Mouse (Mus musculus) CH12.LX (cell line): ENCODE measurements at regions not wholly inside any gene's neighbourhood (a gene's known extent, or its start where the extent isn't known, plus 50 kb on each side); places are given as distances from the start of the nearest gene placed in this dataset.

Experiments used
- DNase-seq: peaks from one replicate; pipeline ENCODE4 v3.0.0-alpha.2; 2013; ENCODE audit errors: extremely low read depth
- H3K27ac ChIP-seq: 2 replicates; pipeline ENCODE4 v1.5.1; 2012; ENCODE audit warnings: low read depth, mild to moderate bottlenecking, control low read depth, moderate library complexity; ENCODE audit not compliant: insufficient read depth
- H3K27me3 ChIP-seq: replicated peaks from 2 replicates; pipeline ENCODE3; 2012; ENCODE audit warnings: inconsistent platforms
- H3K36me3 ChIP-seq, 2 experiments: replicated peaks in 1 of 2; 2 replicates each; pipeline versions ENCODE3 to v1.6.1; 2012; ENCODE audit warnings: inconsistent platforms in 1 of 2, low read length in 1 of 2, mild to moderate bottlenecking in 1 of 2, mixed read lengths in 1 of 2, moderate library complexity in 1 of 2; ENCODE audit not compliant: control insufficient read depth in 1 of 2, insufficient read depth in 1 of 2
- H3K4me1 ChIP-seq, 2 experiments: 2 replicates each; pipeline ENCODE4 v1.6.1; 2012; ENCODE audit warnings: inconsistent platforms in 1 of 2, moderate library complexity in 1 of 2; ENCODE audit not compliant: insufficient read depth in 2 of 2, control insufficient read depth in 1 of 2
- H3K4me2 ChIP-seq: 2 replicates; pipeline ENCODE4 v1.6.1; 2012; ENCODE audit warnings: low read depth, mild to moderate bottlenecking, control low read depth; ENCODE audit not compliant: poor library complexity, insufficient read depth, severe bottlenecking
- H3K4me3 ChIP-seq, 3 experiments: fragments of 150-350 bp in 1 of 3; sonication (generic) in 1 of 3; replicated peaks in 1 of 3; 2 replicates each; pipeline versions ENCODE3 to v1.5.1; 2011 to 2012; ENCODE audit warnings: low read depth in 2 of 3, low read length in 2 of 3, mild to moderate bottlenecking in 2 of 3, moderate library complexity in 2 of 3, control low read depth in 1 of 3, improper control_type of control experiment in 1 of 3, inconsistent platforms in 1 of 3, mixed read lengths in 1 of 3; ENCODE audit not compliant: poor library complexity in 1 of 3
- H3K79me2 ChIP-seq: replicated peaks from 2 replicates; pipeline ENCODE4 v1.6.1; 2012; ENCODE audit warnings: mild to moderate bottlenecking, moderate library complexity; ENCODE audit not compliant: control insufficient read depth, poor library complexity, insufficient read depth, severe bottlenecking; ENCODE audit errors: extremely low read depth
- H3K9ac ChIP-seq: 2 replicates; pipeline ENCODE4 v1.6.1; 2012; ENCODE audit warnings: low read depth, mild to moderate bottlenecking, control low read depth, moderate library complexity; ENCODE audit not compliant: insufficient read depth
- H3K9me3 ChIP-seq: replicated peaks from 2 replicates; pipeline ENCODE3; 2012; ENCODE audit warnings: low read length, inconsistent platforms, mixed read lengths
- BHLHE40 ChIP-seq: IDR thresholded peaks from 2 replicates; pipeline ENCODE4 v1.6.1; 2011; ENCODE audit warnings: mild to moderate bottlenecking, low read depth, low read length, improper control_type of control experiment
- CHD2 ChIP-seq: IDR thresholded peaks from 2 replicates; pipeline ENCODE4 v1.6.1; 2011; ENCODE audit warnings: low read length, improper control_type of control experiment
- EP300 ChIP-seq: IDR thresholded peaks from 2 replicates; pipeline ENCODE4 v1.6.1; 2011; ENCODE audit warnings: low read length, improper control_type of control experiment
- HCFC1 ChIP-seq: IDR thresholded peaks from 2 replicates; pipeline ENCODE4 v1.6.1; 2012; ENCODE audit warnings: low read depth, mild to moderate bottlenecking, inconsistent platforms, low read length, improper control_type of control experiment
- KAT2A ChIP-seq: IDR thresholded peaks from 2 replicates; pipeline ENCODE4 v1.6.1; 2012; ENCODE audit warnings: low read length, improper control_type of control experiment, inconsistent platforms; ENCODE audit not compliant: insufficient replicate concordance
- MAFK ChIP-seq: IDR thresholded peaks from 2 replicates; pipeline ENCODE4 v1.6.1; 2011; ENCODE audit warnings: low read length, improper control_type of control experiment; ENCODE audit not compliant: insufficient replicate concordance
- NRF1 ChIP-seq: IDR thresholded peaks from 2 replicates; pipeline ENCODE4 v1.6.1; 2014; ENCODE audit warnings: low read depth, mild to moderate bottlenecking, inconsistent platforms, low read length, improper control_type of control experiment, moderate library complexity
- RCOR1 ChIP-seq: conservative IDR thresholded peaks from 2 replicates; pipeline ENCODE4 v1.6.1; 2012; ENCODE audit warnings: low read depth, mild to moderate bottlenecking, inconsistent platforms, low read length, improper control_type of control experiment
- SMC3 ChIP-seq: IDR thresholded peaks from 2 replicates; pipeline ENCODE4 v1.6.1; 2011; ENCODE audit warnings: low read depth, low read length, improper control_type of control experiment
- UBTF ChIP-seq: IDR thresholded peaks from 2 replicates; pipeline ENCODE4 v1.6.1; 2012; ENCODE audit warnings: low read depth, mild to moderate bottlenecking, inconsistent platforms, low read length, improper control_type of control experiment, moderate library complexity
- USF1 ChIP-seq: IDR thresholded peaks from 2 replicates; pipeline ENCODE4 v1.6.1; 2014; ENCODE audit warnings: low read depth, mild to moderate bottlenecking, inconsistent platforms, low read length, improper control_type of control experiment
- ZNF384 ChIP-seq: IDR thresholded peaks from 2 replicates; pipeline ENCODE4 v1.6.1; 2012; ENCODE audit warnings: low read depth, low read length, improper control_type of control experiment, inconsistent platforms
- dilution Hi-C: fragments of 300-500 bp; cut with MboI; formaldehyde crosslinking; loops from 2 replicates; pipeline ENCODE4 v1.14.3; 2020; ENCODE audit warnings: low sequenced_read_pairs; ENCODE audit not compliant: extremely low pct_unique_long_range_greater_than_20kb, extremely low pct_ligation_motif_present
- in situ Hi-C: fragments of 300-500 bp; cut with MboI; formaldehyde crosslinking; loops from 3 replicates; pipeline ENCODE4 v1.14.3; 2019; ENCODE audit warnings: low sequenced_read_pairs, low pct_ligation_motif_present, low pct_unique_long_range_greater_than_20kb, mixed read lengths

DNA sequence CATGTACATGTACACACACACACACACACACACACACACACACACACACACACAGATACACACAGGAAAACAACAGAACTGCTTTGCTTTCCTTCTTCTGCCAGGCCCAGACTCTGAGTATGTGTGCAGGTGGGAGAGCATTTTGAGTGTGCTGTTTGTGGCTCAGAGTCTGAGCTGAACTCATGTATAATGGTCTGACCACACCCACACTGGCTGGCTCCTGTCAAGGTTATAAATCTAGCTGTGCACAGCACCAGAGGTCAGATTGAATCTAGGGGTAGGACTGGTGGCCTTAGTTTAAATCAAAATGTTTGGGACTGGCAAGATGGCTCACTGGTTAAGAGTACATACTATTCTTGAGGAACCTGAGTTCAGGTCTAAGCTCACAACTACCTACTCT, 108.4 kb upstream of the Eif4g2 start:
- dilution Hi-C loops: no loop called here
- H3K9ac ChIP-seq: no peak overlapping the region
- H3K4me3 ChIP-seq: no peak overlapping the region
- no peak for DNase-seq
- no peaks in the 10 kb centered on the region for H3K9me3 ChIP-seq
- no peaks in the 10 kb centered on the region for H3K27me3 ChIP-seq
- peaks cover 2 to 3% of the 10 kb centered on the region in 2 experiments; a peak in 3 of 4 replicates for H3K4me1 ChIP-seq
- H3K4me2 ChIP-seq: no peak overlapping the region
- in situ Hi-C loops: loop anchor here (10.0 to 25.0 kb wide), 2 partner anchors 146 to 771 kb away; no protein-coding TSS in a partner anchor
- H3K27ac ChIP-seq: no peak overlapping the region
- H3K36me3 ChIP-seq: no peaks in the 10 kb centered on the region
- H3K79me2 ChIP-seq: no peaks in the 10 kb centered on the region
- no peak for TF ChIP-seq RCOR1
- no peak for TF ChIP-seq BHLHE40
- no peak for TF ChIP-seq MAFK
- no peak for TF ChIP-seq ZNF384

DNA sequence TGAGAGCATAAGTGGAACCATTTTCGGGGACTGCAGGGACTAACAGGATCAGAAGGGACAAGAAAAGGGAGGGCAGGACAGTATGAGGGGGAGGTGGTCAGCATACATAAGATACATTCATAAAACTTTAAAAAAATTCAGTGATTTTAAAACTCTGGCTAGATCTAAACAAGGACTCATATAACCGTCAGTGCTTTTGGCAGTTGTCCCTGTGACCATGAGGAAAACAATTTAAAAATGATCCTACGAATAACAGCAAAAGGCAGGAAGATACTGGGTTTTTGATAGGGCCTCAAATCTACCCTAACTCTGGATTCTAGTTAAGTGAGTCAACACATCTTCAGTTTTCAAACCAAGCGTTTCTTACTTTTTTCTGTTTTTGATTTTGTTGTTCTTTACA, 106.9 kb upstream of the Eif4g2 start:
- in situ Hi-C loops: loop anchor here (10.0 to 25.0 kb wide), 2 partner anchors 145 to 773 kb away; no protein-coding TSS in a partner anchor
- H3K4me3 ChIP-seq: no peak overlapping the region
- H3K27me3 ChIP-seq: no peaks in the 10 kb centered on the region
- no peak overlapping the region for H3K27ac ChIP-seq
- H3K4me1 ChIP-seq: peaks cover 5 to 13% of the 10 kb centered on the region in 2 experiments; a peak in 3 of 4 replicates
- no peak overlapping the region for H3K4me2 ChIP-seq
- TF ChIP-seq USF1: no peak
- TF ChIP-seq HCFC1: no peak
- TF ChIP-seq UBTF: no peak
- TF ChIP-seq KAT2A: no peak
- TF ChIP-seq, all 38 proteins: peak for 0
- Histone ChIP-seq H3K79me2 (no peaks in the 10 kb centered on the region), H3K9ac (no peak overlapping the region), H3K9me3 (no peaks in the 10 kb centered on the region), H3K36me3 (no peaks in the 10 kb centered on the region)
- DNase-seq: no peak
- dilution Hi-C loops: no loop called here

DNA sequence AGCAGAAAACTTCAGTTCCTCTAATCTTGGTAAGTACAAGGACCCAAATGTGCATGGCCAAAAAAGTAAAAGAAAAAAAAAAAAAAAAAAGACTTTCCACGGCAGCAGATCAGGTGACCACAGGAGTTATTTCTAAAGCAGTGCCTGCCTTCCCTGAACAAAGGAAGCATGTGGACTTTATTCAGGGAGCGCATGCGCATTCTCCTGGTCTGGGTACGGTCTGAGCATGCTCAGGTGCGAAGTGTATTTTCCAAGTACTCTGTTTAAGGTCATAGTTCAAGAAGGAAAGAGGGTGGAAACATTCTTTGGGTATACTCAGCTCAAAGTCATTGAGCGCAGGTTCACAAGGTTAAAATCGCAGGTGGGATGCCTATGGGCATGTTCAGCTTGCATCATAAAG, 103.1 kb upstream of the Eif4g2 start:
- no peaks in the 10 kb centered on the region for H3K27me3 ChIP-seq
- no peak for TF ChIP-seq CHD2
- TF ChIP-seq ZNF384: peak; percentile 83
- peak; percentile 45; the same call in 1 of the 2 replicates for TF ChIP-seq EP300
- peak; percentile 76 for TF ChIP-seq NRF1
- no peak for TF ChIP-seq SMC3
- TF ChIP-seq, all 38 proteins: peak for 3
- dilution Hi-C loops: no loop called here
- peaks cover 5 to 13% of the 10 kb centered on the region in 2 experiments; a peak in 3 of 4 replicates for H3K4me1 ChIP-seq
- no peak for DNase-seq
- no peak overlapping the region for H3K4me2 ChIP-seq
- no peak overlapping the region for H3K9ac ChIP-seq
- H3K4me3 ChIP-seq: no peak overlapping the region
- H3K9me3 ChIP-seq: no peaks in the 10 kb centered on the region
- in situ Hi-C loops: loop anchor here (25.0 kb wide), 1 partner anchor 776 kb away; no protein-coding TSS in a partner anchor
- H3K36me3 ChIP-seq: no peaks in the 10 kb centered on the region
- H3K79me2 ChIP-seq: no peaks in the 10 kb centered on the region
- no peak overlapping the region for H3K27ac ChIP-seq
